Mouse (Mus musculus) cerebellum, adult 9-11 months (tissue): Measurements from ENCODE around the gene Wnt7b.

Experiments used
- DNase-seq: peaks from one replicate; pipeline ENCODE4 v3.0.0; 2022

The Wnt7b gene

GRCm38 (mm10) chr15:85569167-85569797 lies 13.0 kb downstream of the Wnt7b start:
- no peak for DNase-seq

DNA sequence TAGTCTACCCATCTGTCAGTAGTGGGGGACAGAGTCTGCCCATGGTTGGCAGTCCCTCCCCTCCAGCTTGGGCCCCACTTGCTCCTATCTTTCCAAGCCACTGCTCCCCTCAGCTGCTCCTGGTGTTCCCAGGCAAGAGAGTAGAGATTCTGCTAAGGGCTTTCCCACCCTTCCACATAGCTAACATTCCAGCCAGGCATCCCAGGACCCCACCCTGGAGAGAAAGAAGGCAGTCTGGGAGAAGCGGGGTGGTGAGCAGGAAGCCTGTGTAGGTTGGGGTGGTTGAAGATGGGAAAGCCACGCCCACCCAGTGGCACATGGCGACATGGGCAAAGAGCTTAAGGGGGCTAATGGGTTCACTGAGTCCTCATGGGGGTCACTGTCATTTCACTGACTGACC lies 13.9 kb downstream of the Wnt7b start:
- DNase-seq = no peak

- no peak for DNase-seq
Measured at GRCm38 (mm10) chr15:85564966-85565365, 17.3 kb downstream of the Wnt7b start.

DNA sequence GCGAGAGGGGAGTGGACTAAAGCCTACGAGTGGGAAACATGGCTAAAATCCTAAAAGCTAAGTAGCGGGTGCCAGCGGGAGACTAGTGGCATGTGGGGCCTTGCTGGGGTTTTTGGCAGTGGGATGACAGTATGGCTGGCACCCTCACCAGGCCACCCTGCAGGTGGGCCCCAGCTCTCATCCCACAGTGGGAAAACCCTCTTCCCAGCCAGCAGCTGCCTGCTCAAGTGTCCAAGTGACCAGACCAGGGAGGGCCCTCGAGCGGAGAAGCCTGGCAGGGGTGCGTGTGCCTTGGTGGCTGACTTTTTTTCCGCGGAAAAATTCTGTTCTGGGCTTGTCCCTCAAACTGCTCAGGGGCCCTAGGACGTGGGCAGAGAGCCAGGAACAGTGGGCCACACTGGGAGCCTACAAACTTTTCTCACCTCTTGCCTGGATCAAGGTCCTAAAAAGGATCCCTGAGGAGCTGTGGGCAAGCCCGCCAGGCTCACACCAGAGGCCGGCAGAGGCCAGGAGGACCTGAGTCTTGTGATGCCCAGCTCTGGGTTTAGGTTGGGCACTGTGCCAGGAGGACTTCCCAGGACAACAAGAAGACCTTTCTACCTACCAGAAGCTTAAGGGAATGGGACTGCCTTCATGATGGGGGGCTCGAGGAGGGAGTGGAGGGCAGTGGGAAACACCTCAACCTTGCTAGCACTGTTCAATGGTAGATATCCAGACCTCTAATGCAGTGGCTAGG lies 18.1 kb downstream of the Wnt7b start:
- DNase-seq = no peak

DNA sequence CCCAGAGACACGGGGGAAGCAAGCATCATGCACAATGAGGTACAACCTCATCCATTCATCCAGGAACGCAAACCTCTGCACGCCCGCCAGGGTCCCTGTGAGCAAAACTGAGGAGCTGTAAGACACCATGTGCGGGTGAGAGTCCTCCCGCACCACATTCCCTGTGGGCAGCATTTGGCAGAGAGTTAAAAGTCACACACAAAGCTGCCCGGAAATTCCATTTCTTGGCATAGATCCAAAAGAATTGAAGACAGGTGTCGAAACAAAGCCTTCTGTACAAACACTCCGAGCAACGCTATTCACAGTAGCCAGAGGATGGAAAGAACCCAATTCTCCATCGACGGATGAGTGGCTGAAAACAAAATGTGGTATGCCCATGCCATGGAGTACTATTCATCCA lies 20.3 kb downstream of the Wnt7b start:
- no peak for DNase-seq

- DNase-seq = no peak
Measured at GRCm38 (mm10) chr15:85560830-85561229, 21.4 kb downstream of the Wnt7b start.

DNA sequence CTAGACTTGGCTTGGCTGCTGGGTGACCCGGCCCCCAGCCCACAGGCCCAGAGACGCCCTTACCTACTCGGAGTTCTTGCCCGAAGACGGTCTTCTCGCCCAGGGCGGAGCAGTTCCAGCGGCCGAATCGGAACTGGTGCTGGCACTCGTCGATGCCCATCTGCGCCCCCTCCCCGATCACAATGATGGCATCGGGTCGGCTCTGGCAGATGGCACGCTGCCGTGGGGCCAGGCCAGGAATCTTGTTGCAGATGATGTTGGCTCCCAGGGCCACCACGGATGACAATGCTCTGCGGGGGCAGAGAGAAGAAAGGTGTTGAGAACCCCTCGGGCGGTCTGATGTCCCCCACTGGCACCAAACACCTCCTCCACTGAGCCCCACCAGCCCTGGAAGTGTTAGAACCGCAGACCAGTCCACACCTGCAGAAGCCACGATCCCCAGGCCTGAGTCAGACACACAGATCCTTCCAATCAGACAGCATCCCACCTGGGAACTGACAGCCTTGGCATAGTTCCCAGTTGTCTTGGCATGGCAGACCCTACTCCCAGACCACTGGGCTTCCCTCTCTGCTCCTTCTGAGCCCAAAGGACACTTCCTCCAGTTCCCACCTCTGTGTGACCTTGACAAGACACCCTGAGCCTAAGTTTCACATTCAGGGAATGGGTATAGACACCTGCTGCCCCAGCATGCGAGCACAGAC lies 23.3 kb downstream of the Wnt7b start:
- no peak for DNase-seq

DNA sequence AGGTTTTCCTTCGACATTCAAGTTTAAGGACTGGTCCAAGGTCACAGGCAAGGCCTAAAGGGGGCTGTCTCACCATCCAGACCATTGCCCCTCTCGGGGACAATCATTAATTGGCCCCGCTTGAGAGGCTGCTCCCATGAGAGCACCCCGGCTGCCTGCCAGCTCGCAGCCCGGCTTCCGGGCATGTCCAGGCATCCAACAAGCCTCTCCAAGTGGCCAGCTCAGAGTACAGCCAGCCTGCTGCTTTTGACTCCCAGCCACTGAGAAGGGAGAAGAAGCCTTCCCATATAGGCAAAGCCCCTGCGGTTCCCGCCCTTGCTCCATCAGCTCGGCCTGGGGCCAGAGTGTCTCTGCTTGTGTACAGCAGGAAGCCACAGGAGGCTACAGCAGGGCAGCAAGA lies 26.5 kb downstream of the Wnt7b start:
- peak; percentile 24 for DNase-seq

GRCm38 (mm10) chr15:85553421-85553820 lies 28.9 kb downstream of the Wnt7b start:
- DNase-seq = no peak

GRCm38 (mm10) chr15:85546500-85546899 lies 35.8 kb downstream of the Wnt7b start:
- DNase-seq = no peak

DNA sequence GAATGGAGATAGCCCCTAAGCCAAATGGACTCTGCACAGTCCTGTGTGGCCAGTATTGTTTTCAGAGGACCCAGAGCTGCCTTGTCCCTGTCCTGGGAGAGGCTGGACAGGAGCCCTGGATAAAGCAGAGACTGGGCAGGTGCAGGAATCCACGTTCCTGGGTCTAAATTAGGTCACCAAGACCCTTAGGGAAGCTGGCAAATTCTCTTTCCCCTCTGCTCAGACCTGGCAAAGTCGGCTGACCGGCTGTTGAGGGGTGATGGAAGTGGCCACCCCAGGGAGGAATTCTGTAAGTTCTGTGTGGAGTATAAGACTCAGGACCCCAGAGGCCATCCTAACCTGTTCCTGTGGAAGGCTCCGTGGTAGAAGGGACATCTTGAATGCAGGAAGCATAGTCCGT lies 36.9 kb downstream of the Wnt7b start:
- no peak for DNase-seq

DNA sequence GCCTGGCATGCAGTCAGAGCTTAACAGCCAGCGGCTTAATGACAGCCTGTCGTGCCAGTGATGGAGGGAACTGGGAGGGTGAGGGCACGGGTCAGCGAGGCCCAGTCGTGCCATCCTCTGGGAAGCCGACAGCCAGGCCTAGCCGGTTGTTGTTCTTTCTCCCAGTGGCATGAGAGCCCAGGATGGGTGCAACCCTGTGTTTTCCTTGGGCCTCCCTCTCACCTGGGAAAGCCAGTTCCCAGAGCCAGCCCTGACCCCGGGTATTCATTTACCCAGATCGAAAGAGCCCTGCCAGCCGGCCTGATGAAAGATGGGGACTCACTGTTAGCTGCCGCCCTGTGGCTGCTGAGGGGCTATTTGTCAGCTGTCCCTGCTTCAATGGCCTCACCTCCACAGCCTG lies 44.1 kb downstream of the Wnt7b start:
- DNase-seq = no peak

- no peak for DNase-seq
Measured at GRCm38 (mm10) chr15:85537151-85537550, 45.1 kb downstream of the Wnt7b start.

DNA sequence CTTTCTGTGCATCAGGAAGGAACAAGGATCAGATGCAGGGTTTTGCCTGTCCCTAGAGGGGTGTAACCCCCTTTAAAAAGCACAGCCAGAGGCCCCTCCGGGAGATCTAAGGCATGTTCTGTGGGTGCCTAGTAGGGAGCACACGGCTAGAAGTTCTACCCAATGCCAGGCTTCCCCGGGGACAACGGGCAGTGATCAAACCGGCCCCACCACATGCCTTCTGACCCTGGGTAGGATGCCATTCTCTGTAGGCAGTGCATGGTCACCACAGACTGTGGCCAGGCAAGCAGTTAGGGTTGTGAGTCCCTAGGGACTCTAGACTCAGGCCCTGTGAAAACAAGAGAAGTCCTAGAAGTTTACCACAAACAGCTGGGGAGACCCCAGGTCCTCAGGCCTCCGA lies 47.6 kb downstream of the Wnt7b start:
- DNase-seq = no peak

GRCm38 (mm10) chr15:85534215-85534614 lies 48.1 kb downstream of the Wnt7b start:
- DNase-seq = no peak

GRCm38 (mm10) chr15:85532063-85532462 lies 50.2 kb downstream of the Wnt7b start:
- DNase-seq = no peak

DNA sequence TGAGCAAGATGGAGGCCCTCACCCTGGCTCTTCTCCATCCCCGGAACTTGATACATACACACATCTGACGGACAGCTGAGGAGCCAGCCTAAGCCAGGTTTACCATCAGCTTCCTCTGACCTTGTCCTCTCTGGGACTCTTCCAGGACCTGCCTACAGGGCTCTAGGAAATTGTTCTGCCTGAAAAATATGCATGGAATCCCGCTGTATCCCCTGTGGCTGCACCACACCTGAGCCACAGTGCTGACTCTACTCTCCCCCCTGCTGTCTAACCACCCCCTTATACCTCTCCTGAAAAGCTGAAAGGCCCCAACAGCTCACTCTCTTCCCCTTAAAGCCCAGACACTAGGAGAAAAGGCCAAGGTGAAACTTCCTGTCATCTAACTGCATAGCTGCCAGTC lies 52.4 kb downstream of the Wnt7b start:
- no peak for DNase-seq

DNA sequence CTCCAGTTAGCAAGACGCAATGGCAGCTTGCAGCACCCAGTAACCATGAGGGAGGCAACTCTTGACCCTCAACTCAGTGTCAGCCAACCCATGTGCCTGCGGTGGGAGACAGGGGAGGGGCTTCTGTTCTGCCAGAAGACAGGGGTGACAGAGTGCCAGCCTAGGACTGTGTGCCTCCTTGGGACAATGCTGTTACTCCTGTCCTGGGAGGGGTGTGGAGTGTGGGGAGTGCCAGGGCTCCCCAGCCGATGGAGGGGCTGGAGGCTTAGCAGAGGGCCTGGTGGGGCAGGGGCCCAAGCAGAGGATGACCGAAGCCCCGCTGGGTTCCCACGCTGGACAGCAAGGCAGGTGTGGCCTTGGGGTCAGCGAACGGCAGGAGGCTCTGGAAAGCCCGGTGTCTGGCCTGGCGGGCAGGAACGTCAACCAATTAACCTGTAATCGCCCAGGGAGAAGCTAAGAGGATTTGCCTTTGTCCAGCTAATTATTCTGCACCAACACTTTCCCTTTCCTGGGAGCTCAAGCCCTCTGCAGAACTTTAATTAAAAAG lies 57.8 kb downstream of the Wnt7b start:
- DNase-seq = no peak

DNA sequence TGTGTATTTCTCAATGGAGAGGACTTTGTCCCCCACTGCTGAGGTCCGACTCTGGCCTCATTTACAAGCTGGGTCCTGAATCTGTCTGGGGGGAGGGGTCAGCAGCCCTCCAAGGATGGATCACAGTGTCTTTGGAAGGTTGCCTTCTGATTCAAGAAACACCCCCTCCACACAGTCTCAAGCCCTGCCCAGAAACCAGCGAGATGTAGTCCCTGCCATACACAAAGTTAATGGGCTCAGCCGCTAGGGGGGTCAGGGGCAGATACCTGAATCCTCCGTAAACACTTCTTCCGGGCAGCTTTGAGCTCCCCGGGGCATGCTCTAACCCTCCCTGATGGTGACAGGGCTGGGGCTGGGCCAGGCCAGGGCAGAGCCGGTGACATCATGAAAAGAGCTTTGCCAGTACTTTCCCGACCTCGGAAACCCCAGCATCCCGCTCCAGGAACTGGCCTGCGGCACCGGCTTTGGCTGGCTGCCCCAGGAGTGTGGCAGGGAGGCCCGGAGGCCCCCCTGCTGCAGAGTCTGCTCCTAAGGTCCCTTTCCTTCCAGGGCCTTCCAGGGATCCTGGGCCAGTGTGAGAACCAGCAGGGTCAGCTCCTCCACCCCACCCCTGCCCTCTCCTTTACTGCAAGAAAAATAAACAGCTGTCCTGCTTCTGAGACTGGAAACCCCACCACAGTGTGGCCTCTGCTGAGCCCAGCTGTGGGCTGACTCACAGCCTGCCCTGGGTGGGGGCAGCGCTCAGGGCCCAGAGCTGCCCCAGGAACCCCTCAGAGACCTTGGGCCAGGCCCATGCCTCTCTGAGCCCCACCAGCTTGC lies 58.9 kb downstream of the Wnt7b start:
- DNase-seq = peak; percentile 52

DNA sequence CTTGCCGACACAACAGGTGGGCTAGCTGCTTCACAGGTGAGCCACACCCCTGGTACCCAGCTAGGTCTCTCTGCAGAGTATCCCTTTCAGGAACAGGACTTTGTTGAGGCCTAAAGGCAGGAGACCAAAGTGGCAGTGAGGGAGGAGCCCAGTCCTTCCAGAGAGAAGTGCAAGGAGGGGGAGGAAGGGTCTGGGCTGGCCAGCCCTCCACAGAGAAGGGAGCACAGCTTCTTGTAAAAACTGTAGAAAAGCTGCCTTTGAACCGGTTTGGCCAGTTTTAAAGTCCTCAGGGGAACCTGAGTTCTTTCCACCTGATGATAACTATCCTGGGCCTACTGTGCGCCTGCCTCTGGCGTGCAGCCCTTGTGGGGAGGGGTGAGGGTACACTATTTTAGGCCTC lies 62.8 kb downstream of the Wnt7b start:
- DNase-seq = no peak

- no peak for DNase-seq
Measured at GRCm38 (mm10) chr15:85507370-85508014, 74.8 kb downstream of the Wnt7b start.

DNA sequence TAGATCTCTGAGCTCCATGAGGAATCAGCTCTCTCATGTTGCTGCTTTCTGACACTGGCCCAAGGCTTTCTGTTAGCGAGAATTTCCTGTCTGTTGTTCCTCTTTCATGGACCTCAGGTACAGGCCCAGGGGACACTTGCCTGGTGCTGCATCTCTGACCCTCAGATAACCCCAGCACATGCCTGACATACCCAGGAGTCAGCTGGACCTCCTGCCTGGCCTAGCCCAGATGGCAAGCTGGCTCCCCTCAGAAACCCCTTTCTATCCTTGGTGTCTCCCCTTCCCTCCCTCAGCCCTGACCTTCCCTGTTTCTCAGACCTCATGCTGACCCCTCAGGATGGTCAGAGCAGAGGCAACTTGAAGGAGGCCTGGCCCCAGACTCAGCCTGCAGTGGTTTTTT lies 75.6 kb downstream of the Wnt7b start:
- no peak for DNase-seq
